Mouse (Mus musculus) midbrain, embryonic 10.5 days (tissue): ENCODE data around the gene Pgm2l1. TPM values are rescaled to one million over a fixed set of nuclear protein-coding genes. Genes with fewer than 3 reads are reported as not detected.

Source experiments
- DNase-seq: peaks from one replicate; pipeline ENCODE4 v3.0.0-alpha.2; 2017; ENCODE audit warnings: low spot score
- H3K27ac ChIP-seq: fragments of 300-500 bp; sonication (generic); replicated peaks from 2 replicates; pipeline ENCODE4 v1.5.1; 2016; ENCODE audit warnings: mild to moderate bottlenecking
- H3K27me3 ChIP-seq: fragments of 300-500 bp; sonication (generic); 2 replicates; pipeline ENCODE4 v1.6.1; 2016; ENCODE audit warnings: low read depth, mild to moderate bottlenecking; ENCODE audit not compliant: poor library complexity, severe bottlenecking
- H3K36me3 ChIP-seq: fragments of 300-500 bp; sonication (generic); 2 replicates; pipeline ENCODE4 v1.6.1; 2016; ENCODE audit warnings: mild to moderate bottlenecking, moderate library complexity
- H3K4me1 ChIP-seq: fragments of 300-500 bp; sonication (generic); 2 replicates; pipeline ENCODE4 v1.6.1; 2016
- H3K4me3 ChIP-seq: fragments of 300-500 bp; sonication (generic); 2 replicates; pipeline ENCODE4 v1.5.1; 2016; ENCODE audit warnings: mild to moderate bottlenecking, moderate library complexity
- H3K9me3 ChIP-seq: fragments of 300-500 bp; sonication (generic); replicated peaks from 2 replicates; pipeline ENCODE4 v1.6.1; 2016; ENCODE audit warnings: mild to moderate bottlenecking
- WGBS: fragments of 180-500 bp; shearing (Covaris S2); methylation state at CpG from one replicate; pipeline ENCODE4 v1.1.7; 2016; 5-methylcytosine and 5-hydroxymethylcytosine counted together
- polyA plus RNA-seq: library from polyadenylated mRNA; unstranded; fragments of >200 nt; fragmentation: Nextera tagmentation; extraction: Ambion mirVana; gene quantifications from 2 replicates; pipeline ENCODE4 v1.2.1, GENCODE M21; 2016

Gene Pgm2l1
- polyA plus RNA-seq, 1 experiment from 2014 or later, result 4.5 TPM

DNA sequence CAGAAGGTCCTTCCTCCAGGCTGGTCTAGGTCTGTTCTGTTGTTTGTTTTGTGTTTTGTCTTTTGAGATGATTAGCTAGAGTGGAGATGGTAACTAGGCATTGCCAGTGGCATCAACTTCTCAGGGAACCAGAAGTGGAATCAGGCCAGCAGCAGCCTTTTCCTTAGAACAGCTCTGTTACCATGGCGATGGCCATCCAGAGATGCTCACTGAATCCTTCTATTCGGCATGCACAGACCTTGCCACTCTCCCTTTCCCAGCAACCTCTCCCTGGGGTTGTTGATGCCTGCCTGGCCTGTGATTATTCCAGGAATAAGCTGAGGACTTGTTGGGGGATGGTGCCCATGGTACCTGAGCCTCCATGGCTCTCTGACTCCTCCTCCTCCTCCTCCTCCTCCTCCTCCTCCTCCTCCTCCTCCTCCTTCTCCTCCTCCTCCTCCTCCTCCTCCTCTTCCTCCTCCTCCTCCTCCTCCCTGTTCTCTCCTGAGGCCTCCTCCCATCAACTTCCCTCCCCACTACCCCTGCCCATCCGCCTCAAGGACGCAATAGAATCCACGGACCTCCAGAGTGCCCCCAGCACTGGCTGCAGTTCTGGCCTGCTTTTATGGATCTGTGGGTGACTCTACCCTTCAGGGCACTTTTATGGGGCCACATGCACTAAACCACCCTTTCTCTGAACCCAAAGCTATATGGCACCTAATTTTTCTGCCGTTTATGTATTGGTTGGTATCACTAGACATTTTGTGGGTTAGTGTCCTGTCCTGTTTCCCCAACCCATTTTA, 80.9 kb downstream of the Pgm2l1 start:
- DNase-seq, result peak; percentile 45
- Histone ChIP-seq H3K9me3 (no peaks in the 10 kb centered on the region), H3K27ac (peak overlapping the region; percentile 79), H3K4me3 (no peak overlapping the region), H3K36me3 (no peaks in the 10 kb centered on the region), H3K27me3 (no peaks in the 10 kb centered on the region), H3K4me1 (peaks cover 44% of the 10 kb centered on the region)
- 69% methylated on average over 6 of the region's 6 CpGs for WGBS

DNA sequence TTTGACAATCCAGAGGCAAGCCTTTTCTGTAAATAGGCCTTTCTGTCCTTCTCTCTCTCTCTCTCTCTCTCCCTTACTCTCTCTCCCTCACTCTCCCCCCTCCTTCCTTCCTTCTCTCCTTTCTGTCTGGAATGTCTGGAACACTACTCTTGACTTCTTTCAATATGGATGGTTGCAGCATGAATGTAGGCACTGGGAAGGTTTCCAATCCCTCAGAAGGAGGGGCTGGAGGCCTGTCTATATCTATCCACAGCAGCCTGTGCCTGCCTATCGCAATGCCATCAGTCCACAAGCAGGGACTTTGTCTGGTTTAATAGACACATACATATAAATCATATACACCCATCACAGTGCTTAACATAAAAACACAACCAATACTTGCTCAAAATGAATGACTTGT, 82.0 kb downstream of the Pgm2l1 start:
- Histone ChIP-seq H3K9me3 (no peaks in the 10 kb centered on the region), H3K4me1 (peaks cover 44% of the 10 kb centered on the region), H3K4me3 (no peak overlapping the region), H3K27ac (peak overlapping the region; percentile 42), H3K27me3 (no peaks in the 10 kb centered on the region), H3K36me3 (no peaks in the 10 kb centered on the region)
- 89% methylated on average over 1 of the region's 1 CpGs for WGBS
- no peak for DNase-seq

DNA sequence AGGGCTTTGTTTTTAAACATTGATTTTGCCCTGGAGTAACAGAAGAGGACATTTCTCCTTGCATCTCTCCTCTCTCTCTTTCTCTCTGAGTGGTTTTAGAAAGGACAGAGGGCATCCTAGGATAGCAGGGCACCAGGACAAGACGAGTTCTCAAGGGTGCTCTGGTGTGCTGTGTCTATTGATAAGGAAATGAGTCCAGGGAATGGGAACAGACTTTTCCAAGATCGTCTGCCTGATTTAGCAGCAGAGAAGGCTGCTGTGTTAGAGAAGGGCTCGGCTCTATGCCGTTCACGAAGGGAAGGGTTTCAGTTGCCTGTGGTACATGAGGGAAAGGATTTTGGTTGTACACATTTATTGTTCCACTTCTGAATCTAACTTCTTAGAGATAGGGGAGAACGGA, 82.5 kb downstream of the Pgm2l1 start:
- H3K4me3 ChIP-seq, result no peak overlapping the region
- WGBS, result 58% methylated on average over 6 of the region's 6 CpGs
- no peaks in the 10 kb centered on the region for H3K36me3 ChIP-seq
- peak overlapping the region; percentile 42 for H3K27ac ChIP-seq
- no peak for DNase-seq
- no peaks in the 10 kb centered on the region for H3K27me3 ChIP-seq
- no peaks in the 10 kb centered on the region for H3K9me3 ChIP-seq
- H3K4me1 ChIP-seq, result peaks cover 44% of the 10 kb centered on the region

DNA sequence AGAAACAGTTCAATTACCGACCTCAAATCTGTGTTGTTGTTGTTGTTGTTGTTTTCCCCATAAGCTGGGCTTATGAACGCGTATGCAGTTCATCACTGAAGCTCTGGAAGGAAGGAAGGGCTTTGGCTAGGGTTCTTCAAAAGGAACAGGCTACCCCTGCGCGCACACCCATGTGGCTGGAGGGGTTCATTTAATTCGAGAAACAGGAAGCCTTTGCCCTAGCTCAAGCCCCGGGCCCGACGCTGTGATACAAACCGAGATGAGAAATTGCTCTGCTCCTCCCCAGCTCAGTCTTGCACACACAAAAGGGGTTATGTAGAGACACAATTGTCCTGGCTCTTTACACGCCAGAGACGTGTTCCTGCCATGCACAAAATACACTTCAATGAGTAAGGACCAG, 83.1 kb downstream of the Pgm2l1 start:
- peaks cover 44% of the 10 kb centered on the region for H3K4me1 ChIP-seq
- H3K4me3 ChIP-seq, result no peak overlapping the region
- no peaks in the 10 kb centered on the region for H3K9me3 ChIP-seq
- DNase-seq, result no peak
- H3K27me3 ChIP-seq, result no peaks in the 10 kb centered on the region
- H3K27ac ChIP-seq, result peak overlapping the region; percentile 42
- WGBS, result 86% methylated on average over 12 of the region's 12 CpGs
- H3K36me3 ChIP-seq, result no peaks in the 10 kb centered on the region

DNA sequence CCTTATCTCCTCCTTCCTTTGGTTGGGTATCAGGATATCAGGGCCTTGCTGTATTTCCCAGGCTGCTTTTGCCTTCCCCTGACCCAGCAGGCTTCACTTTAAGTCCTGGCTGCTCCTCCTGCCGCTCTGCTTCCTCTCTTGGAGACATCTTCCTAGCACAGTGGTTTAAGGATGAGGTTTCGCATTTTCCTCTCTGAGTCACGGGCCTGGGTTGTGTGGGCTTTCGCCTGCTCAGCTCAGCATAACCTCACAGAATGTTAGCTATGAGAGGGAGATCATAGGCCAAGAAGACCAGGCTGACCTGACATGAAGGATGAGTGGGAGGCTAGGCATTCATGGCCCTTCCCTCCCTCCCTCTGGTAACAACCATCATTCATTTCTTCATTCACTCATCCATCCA, 85.5 kb downstream of the Pgm2l1 start:
- Histone ChIP-seq H3K4me1 (peaks cover 38% of the 10 kb centered on the region), H3K27ac (no peak overlapping the region), H3K27me3 (no peaks in the 10 kb centered on the region), H3K4me3 (no peak overlapping the region), H3K9me3 (no peaks in the 10 kb centered on the region), H3K36me3 (no peaks in the 10 kb centered on the region)
- DNase-seq, result no peak
- 91% methylated on average over 4 of the region's 4 CpGs for WGBS

DNA sequence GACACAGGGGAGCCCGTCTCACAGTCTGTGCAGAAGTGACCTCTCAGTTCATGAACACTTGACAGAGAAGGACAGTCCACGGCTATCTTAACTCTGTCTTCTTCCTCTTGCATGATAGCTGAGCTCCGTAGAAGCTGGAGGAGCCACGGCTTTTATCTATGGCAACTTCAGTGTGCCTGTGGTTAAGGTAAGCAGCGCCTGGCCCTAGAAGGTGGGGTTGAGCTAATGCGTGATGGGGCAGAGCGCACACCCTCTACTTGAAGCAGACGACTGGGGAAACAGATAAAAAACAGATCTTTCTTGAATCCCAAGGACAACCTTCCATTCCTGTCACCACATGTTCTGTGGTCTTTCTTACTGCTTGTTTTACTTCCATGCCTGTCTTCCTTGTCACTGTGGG, 89.7 kb downstream of the Pgm2l1 start:
- Histone ChIP-seq H3K9me3 (no peaks in the 10 kb centered on the region), H3K4me1 (no peaks in the 10 kb centered on the region), H3K4me3 (no peak overlapping the region), H3K36me3 (no peaks in the 10 kb centered on the region), H3K27ac (no peak overlapping the region), H3K27me3 (no peaks in the 10 kb centered on the region)
- DNase-seq, result no peak
- 93% methylated on average over 8 of the region's 8 CpGs for WGBS

DNA sequence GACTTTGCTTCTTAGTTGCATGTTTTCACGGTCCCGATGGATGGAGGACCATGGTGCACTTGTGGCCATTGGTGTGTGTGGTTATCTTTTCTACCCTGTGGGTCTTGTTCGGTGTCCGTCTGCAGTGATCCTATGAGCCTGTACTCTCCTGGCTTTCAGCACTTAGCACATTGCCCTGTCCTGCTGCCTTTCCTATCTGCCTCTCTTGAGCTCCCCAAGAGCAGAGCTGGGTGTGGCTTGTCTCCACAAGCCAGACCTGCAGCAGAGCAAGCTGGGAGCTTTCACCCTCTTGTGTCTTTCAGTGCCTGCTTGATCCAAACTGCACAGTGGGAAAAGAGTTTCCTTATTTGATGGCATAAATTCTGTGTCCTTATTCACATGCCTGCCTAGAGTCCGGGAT, 90.3 kb downstream of the Pgm2l1 start:
- H3K27me3 ChIP-seq, result no peaks in the 10 kb centered on the region
- H3K4me3 ChIP-seq, result no peak overlapping the region
- H3K9me3 ChIP-seq, result no peaks in the 10 kb centered on the region
- DNase-seq, result no peak
- H3K36me3 ChIP-seq, result no peaks in the 10 kb centered on the region
- H3K4me1 ChIP-seq, result no peaks in the 10 kb centered on the region
- no peak overlapping the region for H3K27ac ChIP-seq
- WGBS, result 91% methylated on average over 5 of the region's 5 CpGs

DNA sequence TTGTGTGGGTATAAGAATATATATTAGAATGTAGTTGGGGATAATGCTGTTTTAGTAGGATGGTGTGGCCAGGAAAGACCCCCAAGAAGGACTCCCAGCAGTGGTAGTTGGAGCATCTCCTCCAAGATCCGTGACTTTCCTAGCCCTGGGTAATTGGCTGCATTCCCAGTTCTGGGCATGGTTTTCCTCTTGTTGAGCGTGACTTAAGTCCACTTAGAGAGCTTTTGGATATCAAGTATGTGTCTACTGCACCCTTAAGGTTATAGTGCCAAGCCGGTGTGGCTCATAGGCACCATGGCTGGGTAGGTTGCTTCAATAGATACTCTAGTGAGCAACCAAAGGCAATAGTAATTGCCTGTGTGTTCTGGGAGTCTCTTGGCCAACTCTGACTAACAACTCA, 96.5 kb downstream of the Pgm2l1 start:
- no peaks in the 10 kb centered on the region for H3K27me3 ChIP-seq
- no peak for DNase-seq
- WGBS, result 95% methylated on average over 3 of the region's 3 CpGs

DNA sequence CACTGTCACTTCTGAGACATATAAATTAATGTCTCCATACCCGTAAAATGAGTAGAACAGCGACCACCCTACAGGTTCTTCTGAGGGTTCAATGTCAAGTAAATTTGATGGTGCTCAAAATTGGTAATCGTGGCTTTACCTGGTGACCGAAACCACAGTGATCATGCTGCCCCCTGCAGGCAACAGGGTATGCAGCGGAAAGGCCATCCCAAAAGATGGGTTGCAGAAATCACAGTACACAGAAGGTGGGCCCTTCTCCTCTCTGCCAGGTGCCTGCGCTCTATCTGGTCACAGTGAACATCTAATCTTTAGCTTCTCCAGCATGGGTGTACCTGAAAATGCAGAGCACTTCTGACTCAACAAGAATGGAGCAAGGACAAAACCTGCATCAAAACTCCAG, 98.3 kb downstream of the Pgm2l1 start:
- H3K9me3 ChIP-seq, result no peaks in the 10 kb centered on the region
- H3K4me3 ChIP-seq, result no peak overlapping the region
- no peaks in the 10 kb centered on the region for H3K27me3 ChIP-seq
- no peaks in the 10 kb centered on the region for H3K4me1 ChIP-seq
- DNase-seq, result no peak
- H3K27ac ChIP-seq, result no peak overlapping the region
- WGBS, result 86% methylated on average over 6 of the region's 6 CpGs
- H3K36me3 ChIP-seq, result peaks cover 63% of the 10 kb centered on the region

More for the DNA sequence above, 96.5 kb downstream of the Pgm2l1 start:
- no peaks in the 10 kb centered on the region for H3K4me1 ChIP-seq
- no peaks in the 10 kb centered on the region for H3K9me3 ChIP-seq
- H3K4me3 ChIP-seq, result no peak overlapping the region
- peaks cover 47% of the 10 kb centered on the region for H3K36me3 ChIP-seq
- no peak overlapping the region for H3K27ac ChIP-seq

DNA sequence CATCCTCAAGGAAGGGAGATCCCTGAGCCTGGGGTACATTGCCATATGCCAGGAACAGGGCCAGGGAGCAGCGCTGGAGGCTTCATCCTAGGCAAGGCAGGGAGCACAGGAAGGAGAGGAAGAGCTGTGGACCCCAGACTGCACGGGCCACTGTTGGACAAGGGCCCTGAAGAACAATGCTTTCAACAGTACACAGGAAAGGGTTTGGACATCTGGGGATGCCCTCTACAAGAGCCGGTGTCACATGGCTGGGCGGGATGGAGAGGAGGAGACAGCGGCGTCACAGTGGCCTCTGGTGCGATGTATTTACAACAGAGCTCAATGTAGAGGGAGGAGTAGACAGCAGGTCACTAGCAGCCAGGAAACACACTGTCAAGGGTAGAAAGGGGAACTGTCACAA, 100.3 kb downstream of the Pgm2l1 start:
- no peak overlapping the region for H3K27ac ChIP-seq
- DNase-seq, result peak; percentile 9
- 87% methylated on average over 7 of the region's 7 CpGs for WGBS
- no peak overlapping the region for H3K4me3 ChIP-seq
- H3K9me3 ChIP-seq, result no peaks in the 10 kb centered on the region
- H3K4me1 ChIP-seq, result no peaks in the 10 kb centered on the region
- no peaks in the 10 kb centered on the region for H3K27me3 ChIP-seq
- H3K36me3 ChIP-seq, result peaks cover 83% of the 10 kb centered on the region

Other genes starting within 250 kb of the Pgm2l1 start
- gene Rnf169, start 246.9 kb upstream of the Pgm2l1 start, polyA plus RNA-seq, result 4.0 and 4.5 TPM in 2 replicates
- gene Chrdl2, start 221.2 kb upstream of the Pgm2l1 start, polyA plus RNA-seq, result 0.14 and 0.16 TPM in 2 replicates
- 114 and 117 TPM in 2 replicates for gene Pold3, start 105.8 kb upstream of the Pgm2l1 start, polyA plus RNA-seq
- 20.7 and 23.4 TPM in 2 replicates for gene Lipt2, start 68.1 kb upstream of the Pgm2l1 start, polyA plus RNA-seq
- gene Kcne3, start 50.9 kb upstream of the Pgm2l1 start, polyA plus RNA-seq, result 2.9 and 6.7 TPM in 2 replicates
- 1.4 and 3.1 TPM in 2 replicates for gene P4ha3, start 58.1 kb downstream of the Pgm2l1 start, polyA plus RNA-seq
- gene C2cd3, start 144.8 kb downstream of the Pgm2l1 start, polyA plus RNA-seq, result 30.7 and 32.8 TPM in 2 replicates
- 96.9 and 111 TPM in 2 replicates for gene Ppme1, start 144.9 kb downstream of the Pgm2l1 start, polyA plus RNA-seq
- gene Ucp3, start 245.6 kb downstream of the Pgm2l1 start, polyA plus RNA-seq, result not detected in 2 replicates